Comparison of ENCODE assay signal across 8 mouse cellular contexts in the genomic region with DNA sequence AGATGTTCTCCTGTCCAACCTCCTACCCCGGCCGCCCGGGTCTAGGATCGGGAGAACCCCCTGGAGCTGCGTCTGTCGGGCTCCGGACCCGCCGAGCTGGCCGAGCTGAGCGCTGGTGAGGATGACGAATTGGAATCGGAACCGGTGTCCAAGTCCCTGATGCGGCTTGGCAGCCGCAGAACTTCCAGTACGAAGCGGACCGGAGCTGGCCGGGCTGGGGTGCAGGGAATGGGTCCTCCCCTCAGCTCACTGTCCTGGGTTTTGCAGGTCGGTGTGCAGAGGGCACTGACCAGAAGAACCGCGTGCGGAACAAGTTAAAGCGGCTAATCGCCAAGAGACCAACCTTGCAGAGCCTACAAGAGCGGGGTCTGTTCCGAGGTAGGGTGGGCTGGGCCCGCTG. TPM values are rescaled to one million over a fixed set of nuclear protein-coding genes. Genes with fewer than 3 reads are reported as not detected.
A peak's percentile ranks its signal among the peaks of the same experiment; 100 is the strongest.
DNase-seq lines count a peak whose midpoint lies in the region; ATAC-seq and TF ChIP-seq lines count a peak whose summit lies in the region.
"Had no signal": no experiment of that assay in that cellular context is flagged by ENCODE, and none has a peak within 500 bp of the region (broad histone marks: within the 10 kb centered on the region; RNA-seq: fewer than 3 reads in every experiment).

No protein-coding gene starts in this region.

- no peaks in the 10 kb centered on the region for H3K9me3 ChIP-seq in forebrain, embryonic 15.5 days
- no peaks in the 10 kb centered on the region for H3K9me3 ChIP-seq in intestine, embryonic 14.5 days (ENCODE audit: control insufficient read depth, low read length)
- no peaks in the 10 kb centered on the region for H3K9me3 ChIP-seq in midbrain, embryonic 14.5 days (ENCODE audit: control insufficient read depth, low read length)

- H3K27me3 ChIP-seq in thymus, adult 2 months (ENCODE audit: control insufficient read depth, insufficient read depth, low read length), result no peaks in the 10 kb centered on the region
- H3K27me3 ChIP-seq in forebrain, embryonic 15.5 days, result peaks cover 60% of the 10 kb centered on the region
- H3K27me3 ChIP-seq in intestine, embryonic 14.5 days (replicated peaks; ENCODE audit: control insufficient read depth, insufficient read depth, low read length), result peaks cover 44% of the 10 kb centered on the region
- H3K27me3 ChIP-seq in midbrain, embryonic 14.5 days (ENCODE audit: control insufficient read depth, insufficient read depth, low read length), result peaks cover 57% of the 10 kb centered on the region

- no peak overlapping the region for H3K27ac ChIP-seq in thymus, adult 2 months (ENCODE audit: control insufficient read depth, insufficient read depth, low read length)
- no peak overlapping the region for H3K27ac ChIP-seq in forebrain, embryonic 15.5 days (replicated peaks)
- no peak overlapping the region for H3K27ac ChIP-seq in intestine, embryonic 14.5 days (ENCODE audit: low read depth)
- H3K27ac ChIP-seq in midbrain, embryonic 14.5 days (replicated peaks; ENCODE audit: low read depth, low read length), result no peak overlapping the region
- H3K27ac ChIP-seq: macrophage had no signal

- H3K9ac ChIP-seq in forebrain, embryonic 15.5 days (replicated peaks), result no peak overlapping the region
- peak overlapping the region; percentile 48 for H3K9ac ChIP-seq in intestine, embryonic 14.5 days (ENCODE audit: low read length)
- no peak overlapping the region; the same call in 1 of the 2 replicates for H3K9ac ChIP-seq in midbrain, embryonic 14.5 days (replicated peaks; ENCODE audit: low read length)

- no peak for ATAC-seq in forebrain, embryonic 15.5 days (replicated peaks)
- ATAC-seq in intestine, embryonic 14.5 days (replicated peaks; ENCODE audit: low FRiP score, low TSS enrichment, low read depth), result no peak
- ATAC-seq in midbrain, embryonic 14.5 days (ENCODE audit: low FRiP score, low TSS enrichment), result no peak

- DNase-seq in thymus, adult 2 months, result no peak
- no peak for DNase-seq in thymus, postnatal 0 days (ENCODE audit: low spot score)
- DNase-seq in intestine, embryonic 14.5 days (ENCODE audit: low spot score), result no peak
- DNase-seq in midbrain, embryonic 14.5 days, result no peak
- no peak for DNase-seq in B cell, adult 2 months
- DNase-seq in c-Kit-positive CD71-positive TER-119-positive erythroid progenitor cells, embryonic 14.5 days (ENCODE audit: low spot score), result no peak

- peak overlapping the region; percentile 44; the same call in 1 of the 2 replicates for H3K4me3 ChIP-seq in thymus, adult 2 months (ENCODE audit: control insufficient read depth, insufficient read depth, low read length)
- H3K4me3 ChIP-seq in forebrain, embryonic 15.5 days, result peak overlapping the region; percentile 23
- peak overlapping the region; percentile 50 for H3K4me3 ChIP-seq in intestine, embryonic 14.5 days (ENCODE audit: low read depth, low read length)
- peak overlapping the region; percentile 29 for H3K4me3 ChIP-seq in midbrain, embryonic 14.5 days (replicated peaks; ENCODE audit: low read depth, low read length)

- TF ChIP-seq POLR2A in thymus, adult 2 months (IDR thresholded peaks at IDR 0.05; ENCODE audit: control insufficient read depth, extremely low read depth, insufficient read depth, low read length, poor library complexity), result no peak

- H3K36me3 ChIP-seq in thymus, adult 2 months (ENCODE audit: control insufficient read depth, insufficient read depth, low read length), result peaks cover 17% of the 10 kb centered on the region
- no peaks in the 10 kb centered on the region for H3K36me3 ChIP-seq in forebrain, embryonic 15.5 days
- peaks cover 11% of the 10 kb centered on the region for H3K36me3 ChIP-seq in intestine, embryonic 14.5 days (ENCODE audit: control insufficient read depth, insufficient read depth, low read length)
- H3K36me3 ChIP-seq in midbrain, embryonic 14.5 days (ENCODE audit: control insufficient read depth, insufficient read depth, low read length), result no peaks in the 10 kb centered on the region

- WGBS in thymus, adult 2 months, result 92% methylated on average over 29 of the region's 29 CpGs
- WGBS in forebrain, embryonic 15.5 days, result 8% methylated on average over 29 of the region's 29 CpGs
- 7% methylated on average over 28 of the region's 29 CpGs for WGBS in intestine, embryonic 14.5 days
- 4% methylated on average over 29 of the region's 29 CpGs for WGBS in midbrain, embryonic 14.5 days

- TF ChIP-seq CTCF in thymus, adult 2 months (IDR thresholded peaks at IDR 0.05; ENCODE audit: borderline replicate concordance, control insufficient read depth, extremely low read depth, insufficient read depth, low read length, poor library complexity), result no peak

- peak overlapping the region; percentile 44 for H3K4me2 ChIP-seq in forebrain, embryonic 15.5 days (replicated peaks)
- peak overlapping the region; percentile 94 for H3K4me2 ChIP-seq in intestine, embryonic 14.5 days (ENCODE audit: low read length)
- peak overlapping the region; percentile 52 for H3K4me2 ChIP-seq in midbrain, embryonic 14.5 days (ENCODE audit: low read length)

- H3K4me1 ChIP-seq in thymus, adult 2 months (replicated peaks; ENCODE audit: control insufficient read depth, insufficient read depth, low read length), result peaks cover 44% of the 10 kb centered on the region
- peaks cover 13% of the 10 kb centered on the region for H3K4me1 ChIP-seq in forebrain, embryonic 15.5 days
- peaks cover 13% of the 10 kb centered on the region; the same call in 1 of the 2 replicates for H3K4me1 ChIP-seq in intestine, embryonic 14.5 days (replicated peaks; ENCODE audit: control insufficient read depth, insufficient read depth, low read length)
- H3K4me1 ChIP-seq in midbrain, embryonic 14.5 days (ENCODE audit: control insufficient read depth, insufficient read depth, low read length), result peaks cover 10% of the 10 kb centered on the region; the same call in 1 of the 2 replicates

RNA-seq across cellular contexts. Expression of a gene that starts 5.1 kb away (rescaled TPM):
- 105 and 111 TPM in 2 replicates for polyA plus RNA-seq in thymus, adult 2 months (2012; rRNA removed)
- 107 and 127 TPM in 2 replicates for polyA plus RNA-seq in thymus, postnatal 0 days (2015; fragmentation: Nextera tagmentation; extraction: Ambion mirVana)
- 0.62 and 1.1 TPM in 2 replicates for polyA plus RNA-seq in forebrain, embryonic 15.5 days (2015; fragmentation: Nextera tagmentation; extraction: Ambion mirVana)
- polyA plus RNA-seq in intestine, embryonic 14.5 days (2014; fragmentation: Nextera tagmentation; extraction: Ambion mirVana), result 4.2 and 4.4 TPM in 2 replicates
- 0.18 and 1.1 TPM in 2 replicates for polyA plus RNA-seq in midbrain, embryonic 14.5 days (2014; fragmentation: Nextera tagmentation; extraction: Ambion mirVana)

RNA-seq across cellular contexts. Expression of a gene that starts 14.9 kb away (rescaled TPM):
- polyA plus RNA-seq in thymus, adult 2 months (2012; rRNA removed), result 0.61 and 0.77 TPM in 2 replicates
- 0.13 and 0.14 TPM in 2 replicates for polyA plus RNA-seq in thymus, postnatal 0 days (2015; fragmentation: Nextera tagmentation; extraction: Ambion mirVana)
- 1.2 and 1.5 TPM in 2 replicates for polyA plus RNA-seq in forebrain, embryonic 15.5 days (2015; fragmentation: Nextera tagmentation; extraction: Ambion mirVana)
- 12.6 and 15.1 TPM in 2 replicates for polyA plus RNA-seq in intestine, embryonic 14.5 days (2014; fragmentation: Nextera tagmentation; extraction: Ambion mirVana)
- polyA plus RNA-seq in midbrain, embryonic 14.5 days (2014; fragmentation: Nextera tagmentation; extraction: Ambion mirVana), result 0.92 and 1.2 TPM in 2 replicates
- polyA plus RNA-seq: macrophage had no signal

RNA-seq across cellular contexts. Expression of a gene that starts 15.2 kb away (rescaled TPM):
- 65.8 and 77.2 TPM in 2 replicates for polyA plus RNA-seq in thymus, adult 2 months (2012; rRNA removed)
- polyA plus RNA-seq in thymus, postnatal 0 days (2015; fragmentation: Nextera tagmentation; extraction: Ambion mirVana), result 110 and 122 TPM in 2 replicates
- polyA plus RNA-seq in forebrain, embryonic 15.5 days (2015; fragmentation: Nextera tagmentation; extraction: Ambion mirVana), result 130 and 137 TPM in 2 replicates
- 123 and 124 TPM in 2 replicates for polyA plus RNA-seq in intestine, embryonic 14.5 days (2014; fragmentation: Nextera tagmentation; extraction: Ambion mirVana)
- polyA plus RNA-seq in midbrain, embryonic 14.5 days (2014; fragmentation: Nextera tagmentation; extraction: Ambion mirVana), result 109 and 122 TPM in 2 replicates

RNA-seq across cellular contexts. Expression of a gene that starts 27.4 kb away (rescaled TPM):
- polyA plus RNA-seq in thymus, adult 2 months (2012; rRNA removed), result 0.04 TPM in 1 of 2 replicates, not detected in the other
- polyA plus RNA-seq in thymus, postnatal 0 days (2015; fragmentation: Nextera tagmentation; extraction: Ambion mirVana), result not detected in 2 replicates
- 0.04 TPM in 1 of 2 replicates, not detected in the other for polyA plus RNA-seq in forebrain, embryonic 15.5 days (2015; fragmentation: Nextera tagmentation; extraction: Ambion mirVana)
- not detected in 2 replicates for polyA plus RNA-seq in intestine, embryonic 14.5 days (2014; fragmentation: Nextera tagmentation; extraction: Ambion mirVana)
- polyA plus RNA-seq in midbrain, embryonic 14.5 days (2014; fragmentation: Nextera tagmentation; extraction: Ambion mirVana), result 0.04 TPM in 1 of 2 replicates, not detected in the other
- polyA plus RNA-seq: macrophage had no signal

RNA-seq across cellular contexts. Expression of a gene that starts 38.0 kb away (rescaled TPM):
- 124 and 151 TPM in 2 replicates for polyA plus RNA-seq in thymus, adult 2 months (2012; rRNA removed)
- polyA plus RNA-seq in thymus, postnatal 0 days (2015; fragmentation: Nextera tagmentation; extraction: Ambion mirVana), result 10.3 and 13.8 TPM in 2 replicates
- polyA plus RNA-seq in forebrain, embryonic 15.5 days (2015; fragmentation: Nextera tagmentation; extraction: Ambion mirVana), result 17.4 and 17.5 TPM in 2 replicates
- polyA plus RNA-seq in intestine, embryonic 14.5 days (2014; fragmentation: Nextera tagmentation; extraction: Ambion mirVana), result 19.2 and 20.6 TPM in 2 replicates
- polyA plus RNA-seq in midbrain, embryonic 14.5 days (2014; fragmentation: Nextera tagmentation; extraction: Ambion mirVana), result 17.4 and 18.0 TPM in 2 replicates

Comparison
In these comparisons a context has a peak if more than half of its experiments do, and no peak if none do; other contexts are left out.
1. H3K4me2 ChIP-seq: peak in every context shown above with its lines; median percentile 94 in intestine, embryonic 14.5 days; 52 in midbrain, embryonic 14.5 days; 44 in forebrain, embryonic 15.5 days.
2. RNA of a gene that starts 5.1 kb away (polyA plus RNA-seq): 107 to 127 TPM in thymus, postnatal 0 days and 105 to 111 TPM in thymus, adult 2 months; 4.2 to 4.4 TPM in intestine, embryonic 14.5 days, 0.18 to 1.1 TPM in midbrain, embryonic 14.5 days and 0.62 to 1.1 TPM in forebrain, embryonic 15.5 days; every median in the first group is over 10 times any median in the second.
3. Peak in every context shown above with its lines, with median percentiles within 50 percentile points of each other: H3K4me3 ChIP-seq.